Comparison of ENCODE assay signal across 14 mouse cellular contexts in genomic region chr3:69171123-69171522, GRCm38 (mm10). TPM values are rescaled to one million over a fixed set of nuclear protein-coding genes. Genes with fewer than 3 reads are reported as not detected.
A peak's percentile ranks its signal among the peaks of the same experiment; 100 is the strongest.
DNase-seq lines count a peak whose midpoint lies in the region; ATAC-seq lines count a peak whose summit lies in the region.
"Had no signal": no experiment of that assay in that cellular context is flagged by ENCODE, and none has a peak within 500 bp of the region (broad histone marks: within the 10 kb centered on the region; RNA-seq: fewer than 3 reads in every experiment).

No protein-coding gene starts in this region.

- no peak for ATAC-seq in forebrain, embryonic 16.5 days
- ATAC-seq in liver, embryonic 12.5 days, result no peak
- ATAC-seq: midbrain, embryonic 13.5 days had no signal

- H3K4me2 ChIP-seq in forebrain, embryonic 16.5 days (ENCODE audit: low read length), result no peak overlapping the region
- no peak overlapping the region for H3K4me2 ChIP-seq in liver, embryonic 12.5 days
- H3K4me2 ChIP-seq: midbrain, embryonic 13.5 days had no signal

- H3K9ac ChIP-seq in forebrain, embryonic 16.5 days (replicated peaks; ENCODE audit: low read depth, low read length), result no peak overlapping the region
- no peak overlapping the region for H3K9ac ChIP-seq in liver, embryonic 12.5 days
- H3K9ac ChIP-seq: midbrain, embryonic 13.5 days had no signal

- no peaks in the 10 kb centered on the region for H3K36me3 ChIP-seq in forebrain, embryonic 16.5 days (ENCODE audit: control insufficient read depth, insufficient read depth)
- no peaks in the 10 kb centered on the region for H3K36me3 ChIP-seq in liver, embryonic 12.5 days
- H3K36me3 ChIP-seq: G1E; limb, embryonic 10.5 days; midbrain, embryonic 13.5 days had no signal

- no peak overlapping the region for H3K27ac ChIP-seq in forebrain, embryonic 16.5 days (ENCODE audit: low read length)
- no peak overlapping the region for H3K27ac ChIP-seq in liver, embryonic 12.5 days
- H3K27ac ChIP-seq: kidney, postnatal 0 days; limb, embryonic 10.5 days; midbrain, embryonic 13.5 days had no signal

- WGBS in forebrain, embryonic 16.5 days, result 65% methylated on average over 4 of the region's 4 CpGs
- 34% methylated on average over 4 of the region's 4 CpGs for WGBS in liver, embryonic 12.5 days (ENCODE audit: insufficient replicate concordance)

- H3K9me3 ChIP-seq in forebrain, embryonic 16.5 days (ENCODE audit: control insufficient read depth, low read length), result no peaks in the 10 kb centered on the region
- H3K9me3 ChIP-seq in liver, embryonic 12.5 days (replicated peaks), result no peaks in the 10 kb centered on the region
- H3K9me3 ChIP-seq: G1E; limb, embryonic 10.5 days; midbrain, embryonic 13.5 days had no signal

- H3K4me3 ChIP-seq in forebrain, embryonic 16.5 days (replicated peaks; ENCODE audit: low read length), result no peak overlapping the region
- no peak overlapping the region for H3K4me3 ChIP-seq in liver, embryonic 12.5 days
- H3K4me3 ChIP-seq: limb, embryonic 10.5 days; midbrain, embryonic 13.5 days had no signal

- no peaks in the 10 kb centered on the region for H3K27me3 ChIP-seq in forebrain, embryonic 16.5 days (replicated peaks; ENCODE audit: control insufficient read depth, insufficient read depth, low read length)
- no peaks in the 10 kb centered on the region for H3K27me3 ChIP-seq in liver, embryonic 12.5 days (replicated peaks)
- H3K27me3 ChIP-seq: midbrain, embryonic 13.5 days had no signal

- peak; percentile 29 for DNase-seq in heart, adult 8-10 months (ENCODE audit: low spot score)
- no peak for DNase-seq in heart, postnatal 4 days
- peak; percentile 23 to 46 for DNase-seq in CD8-positive naive resting alpha-beta T cell, adult 2 months (ENCODE audit: low read depth in 2 of 2, low spot score in 2 of 2)
- peak; percentile 65 for DNase-seq in cerebellum, adult 9-11 months
- DNase-seq in natural killer cell, adult 2 months (ENCODE audit: low spot score in 2 of 2), result peak; percentile 38 to 40
- no peak for DNase-seq in ovary, postnatal 14 days (ENCODE audit: low spot score)
- DNase-seq: retina, postnatal 1 day had no signal

- no peaks in the 10 kb centered on the region for H3K4me1 ChIP-seq in forebrain, embryonic 16.5 days (replicated peaks; ENCODE audit: control insufficient read depth, insufficient read depth, low read length)
- H3K4me1 ChIP-seq in liver, embryonic 12.5 days, result no peaks in the 10 kb centered on the region
- H3K4me1 ChIP-seq: limb, embryonic 10.5 days had no signal

RNA-seq across cellular contexts. Expression of gene Kpna4, which starts 44.2 kb away (rescaled TPM):
- total RNA-seq in heart, adult 8-10 months (2022), result 10 to 100 TPM; 85.3 to 94.0 (median 91.3) TPM
- 10 to 100 TPM; 56.0 to 60.5 TPM for total RNA-seq in heart, postnatal 4 days (2021)
- polyA plus RNA-seq in forebrain, embryonic 16.5 days (2015; fragmentation: Nextera tagmentation; extraction: Ambion mirVana), result 36.8 and 41.9 TPM in 2 replicates
- 27.7 and 31.5 TPM in 2 replicates for polyA plus RNA-seq in liver, embryonic 12.5 days (2016; fragmentation: Nextera tagmentation; extraction: Ambion mirVana)

RNA-seq across cellular contexts. Expression of gene Arl14, which starts 51.1 kb away (rescaled TPM):
- not detected for total RNA-seq in heart, adult 8-10 months (2022)
- total RNA-seq in heart, postnatal 4 days (2021), result not detected
- not detected in 2 replicates for polyA plus RNA-seq in forebrain, embryonic 16.5 days (2015; fragmentation: Nextera tagmentation; extraction: Ambion mirVana)
- not detected in 2 replicates for polyA plus RNA-seq in liver, embryonic 12.5 days (2016; fragmentation: Nextera tagmentation; extraction: Ambion mirVana)
- total RNA-seq: G1E had no signal
- polyA plus RNA-seq: G1E; heart, embryonic 16.5 days; limb, embryonic 10.5 days; midbrain, embryonic 13.5 days had no signal

Comparison
In these comparisons a context has a peak if more than half of its experiments do, and no peak if none do; other contexts are left out.
1. DNase-seq: peak in heart, adult 8-10 months (single experiment), CD8-positive naive resting alpha-beta T cell, adult 2 months (2 of 2), cerebellum, adult 9-11 months (single experiment) and natural killer cell, adult 2 months (2 of 2); none in heart, postnatal 4 days (single experiment) and ovary, postnatal 14 days (single experiment).